Mouse (Mus musculus) left cerebral cortex, adult 18-20 months (tissue): ENCODE results near the gene Pkig. TPM values are rescaled to one million over a fixed set of nuclear protein-coding genes. Genes with fewer than 3 reads are reported as not detected.

Experiments
- DNase-seq, 2 experiments: peaks; one replicate each; pipeline ENCODE4 v3.0.0; 2021 to 2022; ENCODE audit warnings: low spot score in 2 of 2, mixed read lengths in 1 of 2
- total RNA-seq, 2 experiments: library from RNA; stranded (reverse); gene quantifications; 2 replicates each; pipeline ENCODE4 v1.2.3; 2021

Pkig gene
- total RNA-seq, 2 experiments from 2014 or later = 130 to 132 TPM

- no peak for DNase-seq
Measured at GRCm38 (mm10) chr2:163744801-163745570, 86.8 kb downstream of the Pkig start.

GRCm38 (mm10) chr2:163749647-163750611, 91.7 kb downstream of the Pkig start, which contains the start of gene Ada:
Ada (minus strand) TSS chr2:163750239.
- DNase-seq = peak in 1 of 2 experiments; percentile 26

GRCm38 (mm10) chr2:163754228-163754627, 96.0 kb downstream of the Pkig start:
- DNase-seq = no peak

GRCm38 (mm10) chr2:163756723-163757122, 98.5 kb downstream of the Pkig start:
- DNase-seq = no peak

GRCm38 (mm10) chr2:163758146-163758545, 100.0 kb downstream of the Pkig start:
- no peak for DNase-seq

- no peak for DNase-seq
Measured at GRCm38 (mm10) chr2:163760589-163760988, 102.4 kb downstream of the Pkig start.

- no peak for DNase-seq
Measured at GRCm38 (mm10) chr2:163761402-163761801, 103.2 kb downstream of the Pkig start.

GRCm38 (mm10) chr2:163766261-163766660, 108.1 kb downstream of the Pkig start:
- no peak for DNase-seq

GRCm38 (mm10) chr2:163766890-163767289, 108.7 kb downstream of the Pkig start:
- DNase-seq = no peak

- DNase-seq = no peak
Measured at GRCm38 (mm10) chr2:163770731-163771130, 112.5 kb downstream of the Pkig start.

Other genes starting within 250 kb of the Pkig start
- 10 to 100 TPM; 22.2 to 25.0 TPM for gene Oser1, start 233.7 kb upstream of the Pkig start, total RNA-seq
- 10 to 100 TPM; 71.5 to 73.3 TPM for gene Gdap1l1, start 219.9 kb upstream of the Pkig start, total RNA-seq
- gene Fitm2, start 185.8 kb upstream of the Pkig start, total RNA-seq = 10 to 100 TPM; 20.1 to 20.8 TPM
- gene R3hdml, start 166.1 kb upstream of the Pkig start, total RNA-seq = not detected
- gene Hnf4a, start 151.6 kb upstream of the Pkig start, total RNA-seq = not detected
- gene Ttpal, start 56.1 kb upstream of the Pkig start, total RNA-seq = 10 to 100 TPM; 66.3 to 68.8 TPM
- 100 to 1,000 TPM; 223 to 236 TPM for gene Serinc3, start 13.3 kb upstream of the Pkig start, total RNA-seq
- under 1 TPM; 0.70 to 0.80 TPM for gene Ada, start 91.9 kb downstream of the Pkig start, total RNA-seq
- gene Ccn5, start 162.5 kb downstream of the Pkig start, total RNA-seq = not detected
- gene Kcnk15, start 195.3 kb downstream of the Pkig start, total RNA-seq = under 1 TPM; 0.30 to 0.63 TPM